Mouse (Mus musculus): ENCODE data around the gene Slc6a6. TPM values are rescaled to one million over a fixed set of nuclear protein-coding genes. Genes with fewer than 3 reads are reported as not detected.

The Slc6a6 gene
- polyA plus RNA-seq, 1 experiment, result 96.3 TPM

DNA sequence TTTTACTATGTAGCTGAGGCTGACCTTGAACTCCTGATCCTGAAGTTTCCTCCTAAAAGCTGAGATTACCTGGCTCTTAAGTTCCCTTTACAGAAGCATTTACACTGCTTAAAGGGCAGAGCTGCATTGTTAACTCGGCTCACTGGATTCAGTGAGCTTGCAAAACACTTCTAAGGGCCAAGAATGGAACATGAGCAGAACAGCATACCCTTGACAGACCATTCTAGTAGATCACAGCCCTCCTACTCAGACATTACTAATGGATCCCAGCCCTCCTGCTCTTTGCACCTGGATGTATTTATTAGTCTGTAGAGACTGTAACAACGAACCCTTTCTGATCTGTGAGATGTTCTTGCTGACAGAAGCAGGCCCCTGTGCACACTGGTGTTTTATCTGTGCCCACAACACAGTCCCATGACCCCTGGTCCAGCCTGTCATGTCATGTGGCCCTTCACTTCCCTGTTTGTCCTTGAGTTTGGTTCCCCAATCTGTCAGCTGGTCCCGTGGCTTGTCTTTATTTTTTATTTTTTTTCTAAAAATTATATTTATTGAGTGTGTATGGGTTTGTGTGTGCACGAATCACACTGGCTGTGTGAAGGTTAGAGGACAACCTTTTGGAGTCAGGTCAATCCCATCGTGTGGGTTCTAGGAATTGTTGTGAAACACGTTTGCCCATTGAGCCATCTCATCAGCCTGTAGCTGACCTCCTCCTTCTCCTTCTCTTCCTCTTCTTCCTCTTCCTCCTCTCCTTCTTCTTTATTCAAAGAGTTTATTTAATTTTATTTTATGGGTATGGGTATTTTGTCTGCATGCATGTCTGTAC is 32.3 kb downstream of the Slc6a6 start:
- TF ChIP-seq POLR2A (IDR thresholded peaks at IDR 0.05; ENCODE audit: borderline replicate concordance, extremely low read depth, insufficient read depth, insufficient read length, poor library complexity, severe bottlenecking) (no peak), CTCF (IDR thresholded peaks at IDR 0.05; ENCODE audit: borderline replicate concordance, extremely low read depth, insufficient read depth, insufficient read length) (no peak)
- peak; percentile 19 for DNase-seq (ENCODE audit: low read depth)

DNA sequence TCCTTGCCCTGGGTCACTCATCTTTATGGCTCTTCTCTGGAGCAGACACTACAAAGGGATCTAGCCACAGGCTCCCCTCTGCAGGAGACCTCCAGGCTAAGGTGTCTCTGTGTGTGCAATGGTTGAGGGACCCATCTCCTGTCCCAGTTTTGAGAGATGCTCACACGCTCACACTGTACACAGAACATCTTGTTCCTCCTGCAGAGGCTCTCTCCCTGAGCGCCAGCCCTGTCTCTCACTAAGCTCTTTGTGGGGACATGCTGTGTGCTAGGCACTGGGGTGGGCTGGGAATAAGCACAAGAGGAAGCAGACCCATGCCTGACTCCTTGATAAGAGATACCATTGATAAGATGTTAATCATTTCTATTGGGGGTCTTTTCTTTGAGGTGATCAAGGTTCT is 34.2 kb downstream of the Slc6a6 start:
- TF ChIP-seq POLR2A (IDR thresholded peaks at IDR 0.05; ENCODE audit: borderline replicate concordance, extremely low read depth, insufficient read depth, insufficient read length, poor library complexity, severe bottlenecking) (no peak), CTCF (IDR thresholded peaks at IDR 0.05; ENCODE audit: borderline replicate concordance, extremely low read depth, insufficient read depth, insufficient read length) (no peak)
- DNase-seq (ENCODE audit: low read depth), result peak; percentile 30

DNA sequence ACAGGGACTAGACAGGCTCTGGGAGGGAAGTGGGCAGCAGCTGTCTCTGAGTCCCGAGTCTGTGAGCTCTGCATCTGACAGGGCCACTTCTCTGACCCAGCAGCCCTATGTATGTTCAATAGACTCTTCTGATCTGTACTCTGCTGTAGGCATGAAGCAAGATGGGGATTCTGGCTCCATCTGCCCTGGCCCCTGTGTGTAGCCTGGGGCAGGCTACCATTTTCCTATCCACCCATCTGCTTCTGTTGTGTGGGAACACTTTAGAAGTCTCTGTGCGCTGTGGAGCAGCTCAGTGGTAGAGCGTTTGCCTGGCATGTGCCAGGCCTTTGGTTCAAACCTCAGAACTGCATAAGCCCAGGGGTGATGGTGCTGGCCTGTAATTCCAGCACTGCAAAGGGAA is 34.8 kb downstream of the Slc6a6 start:
- DNase-seq (ENCODE audit: low read depth), result peak; percentile 72
- no peak for TF ChIP-seq POLR2A (IDR thresholded peaks at IDR 0.05; ENCODE audit: borderline replicate concordance, extremely low read depth, insufficient read depth, insufficient read length, poor library complexity, severe bottlenecking)
- no peak for TF ChIP-seq CTCF (IDR thresholded peaks at IDR 0.05; ENCODE audit: borderline replicate concordance, extremely low read depth, insufficient read depth, insufficient read length)

DNA sequence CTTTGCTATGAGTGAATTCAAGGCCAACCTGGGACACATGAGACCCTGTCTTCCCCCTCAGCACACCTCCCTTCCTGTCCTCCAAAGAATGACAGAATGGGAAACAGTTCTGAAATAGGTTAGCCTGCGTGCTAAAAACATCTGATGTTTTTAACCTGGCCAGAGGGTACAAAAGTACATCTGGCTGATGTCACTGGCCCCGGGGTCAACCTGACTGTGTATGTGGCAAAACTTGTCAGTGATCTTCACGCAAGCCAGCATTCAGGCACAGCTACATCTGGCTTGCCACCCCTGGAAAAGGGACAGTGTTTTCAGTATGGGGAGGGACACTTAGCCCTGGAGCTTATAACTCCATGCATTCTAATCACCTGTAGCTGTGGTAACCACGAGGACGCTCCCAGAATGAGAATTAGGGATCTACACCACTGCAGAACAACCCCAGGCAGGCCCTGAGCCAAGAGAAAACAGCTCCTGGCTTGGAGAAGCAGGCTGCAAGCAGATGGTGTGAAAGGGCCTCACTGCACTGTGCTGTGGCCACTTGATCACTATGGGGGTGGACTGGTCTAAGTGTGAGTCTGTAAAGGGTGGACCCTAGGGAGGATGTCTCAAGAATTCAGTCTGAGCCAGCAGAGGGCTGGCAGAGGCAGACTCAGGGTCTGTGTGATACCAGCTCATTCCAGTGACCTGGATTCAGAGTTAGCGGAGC is 35.3 kb downstream of the Slc6a6 start:
- peak; percentile 95 for DNase-seq (ENCODE audit: low read depth)
- TF ChIP-seq POLR2A (IDR thresholded peaks at IDR 0.05; ENCODE audit: borderline replicate concordance, extremely low read depth, insufficient read depth, insufficient read length, poor library complexity, severe bottlenecking), result no peak
- TF ChIP-seq CTCF (IDR thresholded peaks at IDR 0.05; ENCODE audit: borderline replicate concordance, extremely low read depth, insufficient read depth, insufficient read length), result no peak

DNA sequence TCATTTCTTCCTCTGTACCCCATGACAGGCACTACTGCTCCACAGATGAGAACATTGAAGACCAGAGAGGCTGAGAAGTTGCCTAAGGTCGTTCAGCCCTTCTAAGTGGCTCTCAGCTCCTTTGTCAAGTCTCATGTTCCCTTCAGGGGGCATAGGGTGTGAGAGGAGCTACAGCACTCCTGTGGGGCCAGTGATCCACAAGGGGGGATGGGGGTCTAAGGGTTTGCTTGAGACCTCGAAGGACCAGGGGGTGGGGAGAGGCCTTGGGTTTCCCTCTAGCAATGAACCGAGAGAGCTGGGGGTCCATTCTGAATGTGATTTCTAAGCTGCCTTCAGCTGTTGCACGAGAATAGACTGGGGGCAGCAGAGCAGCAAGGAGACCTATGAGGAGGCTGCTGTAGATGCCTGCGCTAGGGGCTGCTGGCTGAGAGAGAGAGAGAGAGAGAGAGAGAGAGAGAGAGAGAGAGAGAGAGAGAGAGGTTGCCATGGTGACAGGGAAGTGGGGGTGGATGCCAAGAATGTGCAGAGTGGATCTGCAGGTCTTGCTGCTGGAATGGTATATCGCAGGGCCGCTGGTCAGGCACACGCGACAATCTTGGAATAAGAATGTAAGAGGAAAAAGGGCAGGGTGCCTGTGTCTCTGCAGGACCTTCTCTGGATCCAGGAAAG is 36.1 kb downstream of the Slc6a6 start:
- DNase-seq (ENCODE audit: low read depth), result peak; percentile 94
- TF ChIP-seq POLR2A (IDR thresholded peaks at IDR 0.05; ENCODE audit: borderline replicate concordance, extremely low read depth, insufficient read depth, insufficient read length, poor library complexity, severe bottlenecking) (no peak), CTCF (IDR thresholded peaks at IDR 0.05; ENCODE audit: borderline replicate concordance, extremely low read depth, insufficient read depth, insufficient read length) (no peak)

DNA sequence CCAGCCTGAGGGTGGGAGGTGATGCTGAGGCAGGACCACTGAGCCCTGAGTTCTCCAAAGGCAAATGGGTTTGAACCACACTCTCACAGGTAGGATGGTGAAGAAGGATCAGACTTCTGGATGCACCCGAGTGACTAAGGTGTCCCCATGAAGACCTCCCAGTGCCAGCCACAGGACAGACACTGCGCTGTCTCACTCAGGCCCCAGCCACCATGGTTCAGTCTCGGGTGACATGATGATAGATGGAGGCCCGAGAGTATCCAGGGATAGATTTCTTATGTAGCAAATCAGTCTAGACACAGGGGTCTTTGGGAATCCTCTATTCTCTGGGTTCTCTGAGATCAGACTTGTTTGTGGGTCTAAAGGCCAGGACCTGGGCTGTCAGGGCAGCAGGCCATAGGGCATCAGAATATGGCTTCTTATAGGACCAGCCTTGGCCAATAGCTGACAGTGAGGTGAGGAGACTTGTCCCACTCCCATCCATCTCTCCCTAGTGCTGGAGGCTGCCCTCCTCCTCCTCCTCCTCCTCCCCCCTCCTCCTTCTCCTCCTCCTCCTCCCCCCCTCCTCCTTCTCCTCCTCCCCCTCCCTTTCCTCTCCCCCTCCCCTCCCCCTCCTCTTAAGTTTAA is 36.8 kb downstream of the Slc6a6 start:
- DNase-seq (ENCODE audit: low read depth), result peak; percentile 15
- no peak for TF ChIP-seq CTCF (IDR thresholded peaks at IDR 0.05; ENCODE audit: borderline replicate concordance, extremely low read depth, insufficient read depth, insufficient read length)

DNA sequence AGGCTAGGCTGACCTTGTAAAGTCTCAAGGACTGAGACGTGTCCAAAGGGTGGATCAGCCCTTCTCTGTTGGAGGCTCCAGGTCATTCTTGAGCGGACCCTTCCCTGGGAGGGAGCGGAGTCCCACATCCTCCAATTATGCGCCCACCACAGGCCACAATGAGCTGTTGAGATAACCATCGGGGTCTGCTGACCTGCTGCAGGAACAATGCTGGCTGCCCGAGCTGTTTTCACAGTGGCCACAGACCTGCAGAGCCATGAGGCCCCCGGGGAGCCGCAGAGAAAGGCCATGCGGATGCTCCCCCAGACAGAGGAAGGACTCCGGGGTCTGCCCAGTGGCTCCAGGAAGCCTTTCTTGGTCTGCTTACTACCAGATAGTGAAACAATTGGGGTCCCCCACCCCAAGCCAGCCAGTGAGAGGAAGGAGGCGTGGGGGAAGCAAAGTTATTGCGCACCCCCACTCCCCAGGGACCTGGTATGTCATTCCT is 37.4 kb downstream of the Slc6a6 start:
- peak; percentile 17 for DNase-seq (ENCODE audit: low read depth)
- TF ChIP-seq CTCF (IDR thresholded peaks at IDR 0.05; ENCODE audit: borderline replicate concordance, extremely low read depth, insufficient read depth, insufficient read length) (no peak), POLR2A (IDR thresholded peaks at IDR 0.05; ENCODE audit: borderline replicate concordance, extremely low read depth, insufficient read depth, insufficient read length, poor library complexity, severe bottlenecking) (no peak)

DNA sequence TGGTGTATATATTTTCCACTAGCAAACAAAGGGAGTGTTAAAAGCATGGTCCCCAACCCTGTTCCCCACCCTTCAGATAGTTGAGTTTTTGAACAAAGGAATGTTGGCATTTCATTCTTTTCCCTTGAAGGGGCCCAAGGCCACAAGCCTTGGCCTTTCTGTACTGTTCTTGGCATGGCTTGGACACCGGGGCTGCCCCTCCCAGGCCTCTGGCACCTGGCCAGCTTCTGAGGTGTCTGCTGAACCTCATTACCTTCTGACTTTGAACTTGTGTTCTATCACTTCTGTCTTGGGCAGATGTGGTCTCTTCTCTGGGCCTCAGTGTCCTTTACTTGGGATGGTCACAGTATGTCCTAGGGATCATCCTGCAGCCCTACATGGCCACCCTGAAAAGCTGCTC is 43.5 kb downstream of the Slc6a6 start:
- TF ChIP-seq POLR2A (IDR thresholded peaks at IDR 0.05; ENCODE audit: borderline replicate concordance, extremely low read depth, insufficient read depth, insufficient read length, poor library complexity, severe bottlenecking), result no peak
- TF ChIP-seq CTCF (IDR thresholded peaks at IDR 0.05; ENCODE audit: borderline replicate concordance, extremely low read depth, insufficient read depth, insufficient read length), result no peak
- no peak for DNase-seq (ENCODE audit: low read depth)

DNA sequence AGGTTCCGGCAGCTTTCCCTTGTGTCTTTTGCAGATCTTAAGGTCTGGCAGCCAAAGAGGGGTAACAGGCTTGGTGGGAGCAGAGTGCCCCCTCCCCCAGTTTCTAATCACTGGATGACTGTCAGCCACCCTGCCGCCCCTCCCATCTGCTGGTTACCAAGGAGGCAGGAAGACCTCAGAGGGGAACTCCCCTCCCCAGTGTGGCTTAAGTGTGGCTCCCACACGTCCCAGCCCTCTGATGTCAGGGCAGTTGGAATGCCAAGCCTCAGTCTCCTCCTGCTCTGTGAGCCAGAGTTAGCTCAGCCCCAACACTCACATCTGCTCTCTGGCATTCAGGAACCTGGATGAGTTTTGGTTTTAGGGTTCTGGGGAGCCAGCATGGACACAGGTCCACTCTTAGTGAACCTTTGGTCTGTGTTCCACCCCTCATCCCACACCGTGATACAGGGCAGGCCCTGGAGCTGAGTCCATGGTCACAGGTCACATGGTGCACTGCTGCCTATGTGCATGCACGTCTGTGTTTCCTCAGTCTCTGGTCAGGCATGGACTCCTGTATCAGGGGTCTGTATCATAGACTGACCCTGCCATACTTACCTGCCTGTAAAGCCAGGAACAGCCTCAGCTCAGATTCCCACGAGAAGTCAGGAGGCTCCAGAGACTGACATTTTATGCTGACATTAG is 45.2 kb downstream of the Slc6a6 start:
- DNase-seq (ENCODE audit: low read depth), result peak; percentile 63
- TF ChIP-seq POLR2A (IDR thresholded peaks at IDR 0.05; ENCODE audit: borderline replicate concordance, extremely low read depth, insufficient read depth, insufficient read length, poor library complexity, severe bottlenecking), result no peak

DNA sequence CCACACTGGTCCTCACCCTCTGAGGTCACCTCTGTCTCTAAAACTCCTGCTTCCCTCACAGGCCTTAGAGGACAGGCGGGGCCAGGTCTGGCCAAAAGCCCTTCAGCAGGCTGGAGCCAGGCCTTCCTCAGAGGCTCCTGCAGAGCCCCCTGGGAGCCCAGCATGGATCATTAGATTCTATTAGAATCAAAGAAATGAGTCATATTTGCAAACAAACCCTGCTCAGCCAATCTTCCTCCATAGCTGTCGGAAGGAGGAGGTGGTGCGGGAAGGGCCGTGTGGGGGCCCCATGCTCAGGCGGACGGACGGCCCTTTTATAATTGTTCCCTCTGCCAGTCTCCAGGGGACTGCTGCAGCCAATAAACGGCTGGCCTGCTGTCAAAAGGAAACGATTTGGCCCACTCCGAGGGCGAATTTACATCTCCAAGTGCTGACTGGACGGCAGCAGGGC is 45.8 kb downstream of the Slc6a6 start:
- DNase-seq (ENCODE audit: low read depth), result peak; percentile 95
- no peak for TF ChIP-seq POLR2A (IDR thresholded peaks at IDR 0.05; ENCODE audit: borderline replicate concordance, extremely low read depth, insufficient read depth, insufficient read length, poor library complexity, severe bottlenecking)
- no peak for TF ChIP-seq CTCF (IDR thresholded peaks at IDR 0.05; ENCODE audit: borderline replicate concordance, extremely low read depth, insufficient read depth, insufficient read length)

Measured in brain, embryonic 14.5 days (tissue).